Mouse (Mus musculus) right cerebral cortex, postnatal 25 days (tissue): ENCODE results near the gene Lat2.
"Not testable (repeated sequence)": the region's sequence is repeated elsewhere in the genome, so short reads cannot be mapped to it uniquely, and the experiment has no call there.

Source experiments
- DNase-seq: peaks from one replicate; pipeline ENCODE4 v3.0.0; 2022

The Lat2 gene

DNA sequence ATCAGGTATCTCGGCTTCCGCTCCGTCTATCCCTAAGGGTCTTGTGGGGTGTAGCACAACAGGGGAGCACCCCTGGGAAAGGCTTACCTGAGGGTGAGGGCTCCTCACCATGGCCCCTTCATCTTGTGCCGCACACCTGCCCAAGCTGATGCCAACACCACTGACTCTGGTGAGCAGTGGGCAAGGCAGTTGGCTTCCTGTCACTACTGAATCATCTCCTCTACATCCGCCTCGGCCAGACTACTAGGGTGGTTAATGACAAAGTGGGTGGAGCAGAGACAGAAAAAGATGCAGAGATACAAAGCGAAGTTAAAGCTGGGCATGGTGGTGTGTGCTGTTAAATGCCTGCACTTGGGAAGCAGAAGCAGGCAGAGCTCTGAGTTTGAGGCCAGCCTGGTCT lies at the start of gene Lat2:
Gene Lat2 (minus strand): TSS at position 224 of the 400 bp plus-strand sequence.
- no peak for DNase-seq

DNA sequence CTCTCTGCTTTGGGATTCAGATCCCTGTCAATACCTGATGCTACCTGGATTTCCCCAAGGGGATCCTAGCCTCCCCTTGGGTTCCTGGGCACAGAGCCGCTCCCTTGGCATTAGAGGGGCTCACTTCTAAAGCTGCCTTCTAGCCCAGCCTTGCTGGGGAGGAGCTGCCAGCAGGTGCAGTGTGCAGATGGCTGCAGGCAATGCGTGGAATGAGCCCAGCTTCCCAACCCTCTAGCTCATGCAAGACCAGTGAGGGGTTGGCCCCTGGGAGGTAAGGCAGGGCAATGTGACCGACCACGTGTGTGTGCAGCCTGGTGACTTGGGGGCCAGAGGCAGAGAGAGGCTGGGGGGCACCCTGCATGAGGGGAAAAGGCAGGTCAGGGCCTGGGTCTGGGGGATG lies 41.9 kb upstream of the Lat2 start:
- DNase-seq: no peak

DNA sequence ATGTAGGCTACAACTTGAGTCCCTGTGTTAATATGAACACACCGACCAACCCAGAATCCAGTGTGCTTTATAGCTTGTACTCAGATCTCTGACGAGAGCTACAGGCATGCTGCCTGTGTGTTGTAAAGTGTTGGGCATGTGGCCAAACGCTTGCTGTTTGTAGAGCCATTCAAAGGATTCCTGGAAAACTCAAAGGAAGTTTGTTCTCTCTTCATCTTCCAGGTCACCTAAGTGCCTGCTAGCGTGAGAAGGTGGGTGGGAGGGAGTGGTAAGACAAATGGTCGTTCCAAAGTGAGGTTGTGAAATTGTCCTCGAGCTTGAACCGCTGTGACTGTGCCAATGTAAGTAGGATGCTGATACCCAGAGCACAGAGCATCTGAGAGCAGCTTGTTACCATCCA lies 37.2 kb upstream of the Lat2 start:
- no peak for DNase-seq

DNA sequence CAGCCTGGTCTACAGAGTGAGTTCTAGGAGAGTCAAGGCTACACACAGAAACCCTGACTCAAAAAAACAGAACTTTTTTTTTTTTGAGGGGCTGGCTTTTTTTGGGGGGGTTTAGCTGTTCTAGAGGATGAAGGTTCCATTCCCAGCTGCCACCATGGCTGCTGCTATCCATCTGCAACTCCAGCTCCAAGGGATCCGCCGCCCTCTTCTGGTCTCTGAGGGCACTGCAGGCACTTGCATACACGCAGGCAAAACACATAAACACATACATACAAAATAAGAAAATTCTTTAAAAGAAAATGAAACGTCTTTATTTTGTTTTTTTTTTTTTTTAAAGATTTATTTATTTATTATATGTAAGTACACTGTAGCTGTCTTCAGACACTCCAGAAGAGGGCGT lies 36.1 kb upstream of the Lat2 start:
- no peak for DNase-seq

DNA sequence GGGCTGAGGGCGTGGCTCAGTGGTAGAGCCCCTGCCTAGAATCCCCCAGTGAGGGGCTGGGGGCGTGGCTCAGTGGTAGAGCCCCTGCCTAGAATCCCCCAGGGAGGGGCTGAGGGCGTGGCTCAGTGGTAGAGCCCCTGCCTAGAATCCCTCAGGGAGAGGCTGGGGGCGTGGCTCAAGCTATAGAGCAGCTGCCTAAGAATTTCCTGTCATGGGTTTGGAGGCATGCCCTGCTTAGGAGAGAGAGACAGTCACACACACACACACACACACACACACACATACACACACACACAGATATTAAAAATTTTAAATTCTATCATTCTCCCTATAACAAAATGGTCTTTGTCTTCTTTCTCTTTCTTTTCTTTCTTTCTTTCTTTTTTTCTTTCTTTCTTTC lies 34.2 kb upstream of the Lat2 start:
- not testable (repeated sequence) for DNase-seq

DNA sequence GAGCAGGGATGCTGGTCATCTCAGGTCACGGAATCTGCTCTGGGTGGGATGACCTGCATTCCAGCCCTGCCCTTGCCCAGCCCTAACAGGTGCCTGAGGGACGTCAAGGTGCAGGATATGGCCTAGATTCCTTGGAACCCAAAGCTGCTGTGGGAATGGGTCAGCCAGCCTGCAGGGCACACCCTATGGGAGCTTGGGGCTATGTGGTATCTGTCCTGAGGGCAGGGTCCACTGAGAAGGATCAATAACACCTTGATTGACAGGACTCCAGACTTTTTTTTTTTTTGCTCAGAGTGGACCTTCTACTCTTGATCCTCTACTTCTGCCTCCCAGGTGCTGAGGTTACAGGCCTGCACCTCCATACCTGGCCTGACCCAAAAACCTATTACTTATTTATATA lies 32.6 kb upstream of the Lat2 start:
- DNase-seq: no peak

DNA sequence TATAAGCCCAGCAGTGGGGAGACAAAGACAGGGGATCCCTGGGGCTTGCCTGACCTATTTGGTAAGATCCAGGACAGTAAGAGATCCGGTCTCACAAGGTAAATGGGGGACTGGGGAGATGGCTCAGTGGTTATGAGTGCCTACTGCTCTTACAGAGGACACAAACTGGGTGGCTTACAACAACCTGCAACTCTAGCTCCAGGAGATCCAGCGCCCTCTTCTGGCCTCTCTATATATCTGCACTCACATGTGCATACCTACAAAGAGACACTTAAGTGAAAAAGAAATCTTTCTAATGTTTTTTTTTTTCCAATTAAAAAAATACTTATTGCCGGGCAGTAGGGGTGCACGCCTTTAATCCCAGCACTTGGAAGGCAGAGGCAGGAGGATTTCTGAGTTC lies 31.6 kb upstream of the Lat2 start:
- DNase-seq: no peak

DNA sequence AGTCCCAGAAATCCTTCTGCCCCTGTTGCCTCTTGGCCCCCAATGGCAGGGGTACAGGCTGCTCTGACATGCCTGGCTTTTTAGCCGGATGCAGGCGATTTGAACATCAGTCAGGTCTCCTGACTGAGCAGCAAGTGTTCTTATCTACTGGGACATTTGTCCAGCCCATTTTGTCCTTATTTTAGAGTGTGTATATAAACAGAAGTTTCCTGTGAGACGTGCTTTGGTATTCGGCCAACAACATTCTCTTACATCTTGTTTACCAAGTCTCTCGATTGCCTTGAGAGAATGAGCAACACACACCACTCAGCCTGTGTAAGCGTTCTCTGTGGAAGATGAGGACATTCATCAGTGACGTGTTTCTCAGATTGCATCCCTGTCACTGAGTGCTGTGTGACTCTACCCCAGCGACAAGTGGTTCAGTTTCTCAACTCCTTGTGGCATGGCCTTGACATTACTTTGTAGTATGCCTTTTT lies 29.9 kb upstream of the Lat2 start:
- no peak for DNase-seq

DNA sequence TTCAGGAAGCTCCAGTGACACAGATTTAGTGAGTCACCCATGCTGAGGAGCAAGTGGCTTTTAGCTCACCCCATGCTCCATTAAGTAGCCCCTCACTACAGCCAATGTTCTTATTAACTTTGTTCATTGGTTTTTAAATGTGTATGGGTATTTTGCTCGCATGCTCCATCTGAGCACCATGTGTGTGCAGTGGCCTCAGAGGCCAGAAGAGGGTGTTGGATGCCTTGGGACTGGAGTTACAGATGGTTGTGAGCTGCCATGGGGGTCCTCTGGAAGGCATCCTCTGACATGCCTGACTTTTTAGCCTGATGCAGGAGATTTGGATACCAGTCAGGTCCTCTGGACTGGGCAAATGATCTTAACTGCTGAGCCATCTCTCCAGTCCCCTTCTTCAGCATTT lies 29.3 kb upstream of the Lat2 start:
- DNase-seq: no peak

DNA sequence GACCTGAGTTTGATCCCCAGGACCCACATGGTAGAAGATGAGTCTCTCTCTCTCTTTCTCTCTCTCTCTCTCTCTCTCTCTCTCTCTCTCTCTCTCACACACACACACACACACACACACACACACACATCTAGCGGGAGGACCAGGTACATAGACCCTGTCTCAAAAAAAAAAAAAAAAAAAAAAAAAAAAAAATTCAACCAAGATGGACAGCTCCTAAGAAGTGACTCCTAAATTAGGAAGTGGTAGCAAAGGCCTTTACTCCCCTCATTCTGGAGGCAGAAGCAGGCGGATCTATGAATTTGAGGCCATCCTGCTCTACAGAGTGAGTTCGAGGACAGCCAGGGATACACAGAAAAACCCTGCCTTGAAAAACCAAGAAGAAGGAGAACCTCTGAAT lies 25.5 kb upstream of the Lat2 start:
- DNase-seq: no peak

DNA sequence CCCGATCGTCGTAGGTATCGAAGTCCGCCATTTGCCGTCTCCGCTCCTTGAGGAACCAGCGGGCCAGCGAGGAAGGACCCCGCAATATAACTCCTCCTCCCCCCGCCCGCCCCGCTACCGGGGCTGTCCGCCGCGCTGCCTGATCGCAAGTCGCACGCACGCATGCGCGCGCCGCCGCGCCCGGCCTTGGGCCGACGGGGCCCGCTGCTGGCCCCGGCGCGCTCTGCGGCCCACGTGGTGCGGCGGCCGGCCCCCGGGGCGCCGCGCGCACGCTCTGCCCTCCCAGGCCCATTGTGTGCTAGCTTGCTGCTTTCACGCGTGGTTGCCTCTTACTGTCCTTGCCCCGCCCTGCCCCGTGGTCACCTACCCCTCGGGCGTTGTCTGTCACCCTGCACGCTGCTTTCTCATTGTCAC lies 24.5 kb upstream of the Lat2 start, which contains the start of gene Eif4h:
Gene Eif4h (minus strand): TSS at position 222 of the 414 bp plus-strand sequence.
- DNase-seq: peak; percentile 98

DNA sequence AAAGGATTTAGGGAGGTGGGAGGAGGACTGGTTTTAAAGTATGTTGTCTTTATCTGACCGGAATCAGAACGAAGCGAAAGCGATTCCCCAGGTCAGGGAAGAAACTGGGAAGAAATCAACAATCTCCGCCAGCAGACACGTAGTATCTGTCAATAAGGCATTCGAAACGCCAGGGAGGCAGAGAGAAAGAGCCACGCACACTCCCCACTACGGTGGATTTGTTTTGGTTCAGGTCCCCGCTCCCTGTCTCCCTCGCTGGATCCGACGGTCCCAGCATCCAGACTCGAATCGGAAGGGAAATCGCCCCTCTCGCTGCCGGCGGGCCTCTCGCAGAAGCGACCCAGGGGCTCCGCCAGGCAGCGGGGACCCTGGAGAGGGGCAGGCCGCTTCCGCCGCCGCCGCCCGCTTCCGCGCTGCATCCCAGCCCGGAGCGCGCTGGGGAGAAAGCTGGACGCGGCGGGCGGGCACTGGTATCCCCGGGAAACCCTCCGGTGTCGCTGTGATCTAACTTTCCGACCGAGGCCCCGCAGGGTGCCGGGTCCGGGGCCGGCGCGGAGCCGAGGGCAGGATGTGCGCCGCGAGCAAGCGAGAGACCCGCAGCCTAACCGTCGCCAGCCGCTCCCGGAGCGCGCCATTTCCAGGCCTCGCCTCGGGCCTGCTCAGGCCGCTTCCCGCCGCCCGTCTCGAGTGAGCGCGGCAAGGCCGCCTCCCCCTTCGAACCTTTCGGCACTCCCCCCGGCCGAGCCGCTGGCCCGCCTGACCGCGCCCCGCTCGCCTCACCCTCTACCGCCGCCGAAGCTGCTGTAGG lies 23.8 kb upstream of the Lat2 start:
- no peak for DNase-seq

DNA sequence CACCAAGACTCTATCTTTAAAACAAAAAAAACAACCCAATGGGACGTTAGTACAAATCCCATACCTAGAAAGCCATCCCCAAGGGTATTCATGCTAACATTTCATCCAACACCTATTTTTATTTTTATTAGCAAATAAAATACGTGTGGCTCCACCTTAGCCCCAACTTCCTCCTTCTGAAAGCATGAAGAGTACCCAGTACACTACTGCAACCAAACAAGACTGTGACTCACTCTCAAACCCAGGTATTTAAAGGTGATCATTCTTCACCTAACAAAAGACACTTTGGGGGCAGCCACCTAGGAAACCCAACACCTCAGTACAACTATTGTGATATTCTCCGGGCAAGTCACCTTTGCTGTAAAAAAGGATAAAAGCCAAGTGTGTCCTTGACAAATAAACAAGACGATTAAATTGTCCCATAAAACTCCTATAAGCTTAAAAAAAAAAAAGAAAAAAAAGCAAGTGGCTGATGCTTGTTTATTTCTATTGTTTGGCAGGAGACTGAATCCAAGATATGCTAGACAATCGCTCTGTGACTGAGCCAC lies 23.1 kb upstream of the Lat2 start:
- no peak for DNase-seq

DNA sequence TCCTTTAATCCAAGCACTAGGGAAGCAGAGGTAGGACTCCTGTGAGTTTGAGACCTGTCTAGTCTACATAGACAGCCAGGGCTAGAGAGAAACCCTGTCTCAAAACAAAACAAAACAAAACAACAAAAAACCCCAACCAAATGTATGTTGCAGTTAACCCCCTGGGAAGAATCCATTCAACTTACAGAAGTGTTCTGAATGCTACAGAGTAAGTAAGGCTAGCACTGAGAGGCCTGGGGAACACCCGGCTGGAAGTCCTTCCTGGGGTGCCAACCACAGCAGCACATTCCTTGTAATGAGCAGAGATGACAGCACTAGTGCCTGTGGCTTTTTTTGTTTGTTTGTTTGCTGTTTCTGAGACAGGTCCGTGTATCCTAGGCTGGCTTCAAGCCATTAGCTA lies 18.0 kb upstream of the Lat2 start:
- no peak for DNase-seq

DNA sequence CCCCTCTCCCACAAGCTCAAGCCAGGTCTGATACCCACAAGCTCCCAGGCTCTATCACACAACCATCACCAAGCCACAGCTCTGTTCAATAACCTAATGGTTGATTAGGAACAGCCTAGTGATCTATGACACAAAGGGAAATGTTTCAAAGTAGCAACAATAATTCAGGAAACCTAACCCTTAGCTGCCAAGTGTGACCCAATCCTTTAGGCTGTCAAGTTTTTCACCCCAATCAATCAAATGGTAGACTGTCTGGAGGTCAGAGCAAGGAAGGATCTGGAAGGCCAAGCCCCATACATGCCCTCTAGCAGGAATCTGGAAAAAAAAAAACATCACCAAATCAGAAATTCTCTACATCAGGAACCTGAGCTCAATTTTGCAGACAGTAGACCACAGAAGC lies 16.0 kb upstream of the Lat2 start:
- no peak for DNase-seq

DNA sequence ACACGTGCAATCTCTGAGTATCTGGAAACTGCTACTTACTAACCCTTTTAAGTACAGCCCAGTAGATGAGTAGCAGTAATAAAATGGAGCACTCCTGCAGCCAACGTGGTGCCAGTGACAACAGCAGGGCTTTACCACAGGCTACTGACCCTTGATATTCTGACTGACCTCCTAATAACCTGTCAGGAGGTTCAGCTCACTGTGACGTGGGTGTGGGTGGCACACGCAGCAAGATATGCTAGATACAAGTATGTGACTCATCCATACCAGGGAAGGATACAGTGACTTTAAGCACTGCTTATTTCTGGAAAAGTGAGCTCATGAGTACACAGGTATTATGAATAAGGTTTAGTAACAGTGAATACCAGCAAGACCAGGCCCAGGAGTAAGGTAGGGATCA lies 14.7 kb upstream of the Lat2 start:
- DNase-seq: no peak

DNA sequence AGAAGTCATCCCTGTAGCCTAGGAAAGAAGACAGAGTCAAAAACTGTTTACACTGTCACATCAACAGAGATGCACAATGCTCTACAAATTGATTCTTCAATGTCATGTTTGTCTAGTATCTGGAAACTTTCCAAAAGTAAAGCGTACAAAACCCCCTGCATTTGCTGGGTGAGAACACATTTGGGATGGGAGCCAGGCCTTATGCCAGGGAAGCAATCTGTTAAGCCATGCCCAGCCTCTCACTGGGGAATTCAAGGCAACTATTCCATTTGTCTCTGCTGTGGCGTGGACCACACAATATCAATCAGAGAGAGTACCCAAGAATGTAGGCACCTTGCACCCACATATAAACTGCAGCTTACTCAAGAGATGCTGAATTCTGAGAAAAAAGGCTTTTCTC lies 7.2 kb upstream of the Lat2 start:
- no peak for DNase-seq

DNA sequence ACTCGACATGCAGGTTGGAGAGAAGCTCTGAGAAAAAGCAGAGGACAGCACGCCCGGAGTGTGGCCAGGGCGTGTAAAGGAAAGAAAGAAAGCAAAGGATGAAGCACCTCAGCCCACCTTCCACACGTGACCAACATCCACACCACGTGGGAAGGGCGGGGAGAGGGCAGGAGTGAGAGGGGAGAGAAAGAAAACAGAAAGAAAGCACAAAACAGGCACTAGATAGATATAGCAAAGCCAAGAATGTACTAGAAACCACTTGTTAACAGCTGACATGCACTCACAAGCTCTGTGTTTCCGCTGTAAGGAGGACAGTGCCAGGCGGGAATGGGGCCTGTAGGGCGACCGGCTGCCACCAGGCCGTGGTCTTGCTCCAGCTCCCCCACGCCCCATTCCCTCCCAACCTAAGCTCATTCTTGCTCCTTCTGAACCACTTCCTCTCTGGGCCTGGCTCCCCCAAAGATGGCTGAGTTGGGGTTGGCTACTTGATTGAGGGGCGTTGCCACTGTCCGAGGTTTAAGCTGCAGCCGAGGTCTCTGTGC lies 6.3 kb upstream of the Lat2 start:
- no peak for DNase-seq

DNA sequence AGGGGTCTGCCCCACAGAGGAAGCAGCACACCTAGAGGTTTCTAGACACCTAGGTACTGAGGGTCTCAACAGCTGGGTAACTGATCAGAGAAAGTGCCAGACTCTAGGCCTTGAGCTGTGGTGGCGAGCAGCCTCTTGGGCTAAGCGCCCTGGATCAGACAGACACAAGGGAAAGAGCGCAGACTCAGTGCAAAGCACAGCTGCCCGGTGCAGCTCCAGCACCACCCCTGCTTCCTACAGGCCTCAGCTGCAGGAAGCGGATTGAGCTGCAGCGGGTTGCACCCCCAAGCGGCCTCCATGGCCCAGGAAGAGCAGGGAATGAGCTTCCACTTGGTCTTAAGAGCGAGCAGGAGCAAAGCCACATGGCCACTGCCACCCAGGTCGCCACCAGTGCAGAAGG lies 5.6 kb upstream of the Lat2 start:
- DNase-seq: no peak

DNA sequence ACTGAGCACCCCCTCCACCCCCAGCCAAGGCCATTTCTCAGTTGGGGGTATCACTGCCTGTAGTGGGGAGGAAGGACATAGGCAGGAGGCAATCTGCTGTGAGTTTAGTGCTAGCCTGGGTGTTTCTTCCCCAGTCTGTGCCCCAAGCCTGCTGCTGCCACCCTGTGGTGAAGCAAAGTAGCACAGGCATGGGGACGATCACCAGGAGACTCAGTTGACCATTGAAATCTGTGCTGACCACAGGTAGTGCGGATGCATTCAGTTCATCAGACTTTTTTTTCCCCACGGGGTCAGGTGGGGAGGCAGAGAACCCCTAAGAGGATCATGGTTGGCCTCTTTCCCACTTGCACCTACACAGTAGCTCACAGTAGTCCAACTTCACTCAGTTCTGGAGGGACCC lies 2.2 kb upstream of the Lat2 start:
- DNase-seq: peak; percentile 62

DNA sequence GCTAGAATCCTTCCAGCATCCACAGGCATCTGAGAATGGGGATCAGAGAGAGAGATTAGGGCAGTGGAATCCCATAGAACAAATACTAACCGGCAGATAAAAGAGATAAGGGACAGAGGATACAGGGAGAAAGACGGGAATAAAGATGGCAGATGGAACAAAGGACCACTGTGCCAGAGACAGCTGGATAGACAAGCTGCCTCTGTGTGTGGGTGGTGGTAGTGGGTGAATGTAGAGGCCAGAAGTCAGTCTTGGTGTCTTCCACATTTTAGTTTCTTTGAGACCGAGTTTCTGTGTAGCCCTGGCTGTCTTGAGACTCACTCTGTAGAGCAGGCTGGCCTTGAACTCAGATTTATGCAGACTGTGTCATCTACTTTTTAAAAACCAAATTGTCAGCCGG lies 955 bp upstream of the Lat2 start:
- DNase-seq: no peak

DNA sequence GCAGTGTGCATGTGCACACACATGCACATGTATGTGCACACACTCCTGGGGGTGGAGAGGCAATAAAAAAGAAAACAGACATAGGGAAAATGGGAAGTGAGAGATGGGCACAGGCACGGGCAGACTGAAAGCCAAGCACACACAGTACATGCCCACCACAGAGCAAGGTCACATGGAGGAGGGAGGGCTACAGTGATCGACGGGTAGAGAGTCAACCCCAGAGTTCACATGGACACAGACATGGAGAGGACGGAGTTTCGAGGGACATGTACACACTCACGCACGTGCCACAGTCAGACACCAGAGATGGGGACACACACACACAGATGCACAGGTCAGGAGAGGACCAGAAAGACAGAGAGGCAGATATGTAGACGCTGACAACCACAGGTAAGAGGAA lies 555 bp upstream of the Lat2 start:
- DNase-seq: no peak

DNA sequence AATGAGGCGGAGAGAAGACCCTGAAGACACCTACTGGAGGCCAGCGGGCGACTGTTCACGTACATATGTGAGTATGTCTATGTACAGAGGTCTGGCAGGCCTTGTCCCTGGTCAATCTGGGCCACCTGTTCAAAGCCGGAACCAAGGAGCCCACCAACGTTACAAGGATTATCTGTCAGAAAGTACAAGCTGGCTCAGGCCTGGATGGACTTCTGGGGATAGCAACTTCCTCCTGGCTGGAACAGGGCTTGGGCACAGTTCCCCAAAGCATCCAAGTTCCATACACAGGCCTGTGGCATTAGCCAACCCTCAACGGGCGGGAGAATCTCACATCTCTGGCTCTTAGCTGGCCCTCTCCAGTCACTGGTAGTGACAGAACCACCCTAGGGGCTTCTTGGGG lies 529 bp downstream of the Lat2 start:
- DNase-seq: no peak

DNA sequence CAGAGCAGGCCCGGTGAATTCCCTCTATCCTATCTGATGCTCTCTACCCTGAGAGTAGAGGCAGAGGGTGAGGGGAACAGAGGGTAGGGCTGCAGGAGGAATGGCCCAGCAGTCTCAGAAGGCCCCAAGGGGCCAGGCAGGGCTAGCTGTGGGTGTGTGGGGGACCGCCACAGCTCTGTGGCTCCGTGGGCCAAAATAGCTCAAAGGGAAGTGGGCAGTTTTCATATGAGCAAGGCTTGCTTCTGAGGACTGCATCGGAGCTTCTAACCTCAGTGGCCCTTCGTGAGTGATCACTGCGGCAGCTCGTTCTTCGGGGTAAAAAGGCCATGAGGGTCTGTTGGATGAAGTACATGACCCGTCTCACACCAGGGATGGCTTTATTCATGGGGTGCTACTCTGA lies 1.1 kb downstream of the Lat2 start:
- no peak for DNase-seq
